Mouse (Mus musculus): ENCODE measurements around the gene Arhgef38.

The Arhgef38 gene

GRCm38 (mm10) chr3:133113281-133113680, 121.5 kb downstream of the Arhgef38 start:
- Histone ChIP-seq H3K4me3 (replicated peaks; ENCODE audit: low read length) (no peak overlapping the region), H3K4me1 (replicated peaks; ENCODE audit: low read depth, low read length) (no peaks in the 10 kb centered on the region), H3K9me3 (ENCODE audit: low read length) (no peaks in the 10 kb centered on the region), H3K27me3 (ENCODE audit: insufficient read depth, low read length) (no peaks in the 10 kb centered on the region), H3K36me3 (ENCODE audit: insufficient read depth, low read length) (peaks cover 13% of the 10 kb centered on the region)
- TF ChIP-seq NANOG (IDR thresholded peaks at IDR 0.05; ENCODE audit: borderline replicate concordance, low read length) (no peak), POU5F1 (IDR thresholded peaks at IDR 0.05; ENCODE audit: borderline replicate concordance, low read length) (no peak), CTCF (conservative IDR thresholded peaks at IDR 0.05; ENCODE audit: low read length) (no peak)

GRCm38 (mm10) chr3:133111741-133112140, 123.0 kb downstream of the Arhgef38 start:
- no peaks in the 10 kb centered on the region for H3K9me3 ChIP-seq (ENCODE audit: low read length)
- H3K4me1 ChIP-seq (replicated peaks; ENCODE audit: low read depth, low read length) = no peaks in the 10 kb centered on the region
- peaks cover 24% of the 10 kb centered on the region for H3K36me3 ChIP-seq (ENCODE audit: insufficient read depth, low read length)
- H3K4me3 ChIP-seq (replicated peaks; ENCODE audit: low read length) = no peak overlapping the region
- TF ChIP-seq NANOG (IDR thresholded peaks at IDR 0.05; ENCODE audit: borderline replicate concordance, low read length) = no peak
- TF ChIP-seq POU5F1 (IDR thresholded peaks at IDR 0.05; ENCODE audit: borderline replicate concordance, low read length) = no peak
- peak; percentile 21; the same call in 1 of the 2 replicates for TF ChIP-seq CTCF (conservative IDR thresholded peaks at IDR 0.05; ENCODE audit: low read length)
- no peaks in the 10 kb centered on the region for H3K27me3 ChIP-seq (ENCODE audit: insufficient read depth, low read length)

- H3K27me3 ChIP-seq (ENCODE audit: insufficient read depth, low read length) = no peaks in the 10 kb centered on the region
- H3K36me3 ChIP-seq (ENCODE audit: insufficient read depth, low read length) = peaks cover 39% of the 10 kb centered on the region
- TF ChIP-seq POU5F1 (IDR thresholded peaks at IDR 0.05; ENCODE audit: borderline replicate concordance, low read length) (no peak), NANOG (IDR thresholded peaks at IDR 0.05; ENCODE audit: borderline replicate concordance, low read length) (no peak), CTCF (conservative IDR thresholded peaks at IDR 0.05; ENCODE audit: low read length) (no peak)
- H3K4me1 ChIP-seq (replicated peaks; ENCODE audit: low read depth, low read length) = no peaks in the 10 kb centered on the region
- H3K9me3 ChIP-seq (ENCODE audit: low read length) = no peaks in the 10 kb centered on the region
- no peak overlapping the region for H3K4me3 ChIP-seq (replicated peaks; ENCODE audit: low read length)
Observed at GRCm38 (mm10) chr3:133109844-133110243, 124.9 kb downstream of the Arhgef38 start.

GRCm38 (mm10) chr3:133108731-133109130, 126.0 kb downstream of the Arhgef38 start:
- no peak overlapping the region for H3K4me3 ChIP-seq (replicated peaks; ENCODE audit: low read length)

GRCm38 (mm10) chr3:133104436-133104835, 130.3 kb downstream of the Arhgef38 start:
- Histone ChIP-seq H3K27me3 (ENCODE audit: insufficient read depth, low read length) (no peaks in the 10 kb centered on the region), H3K4me3 (replicated peaks; ENCODE audit: low read length) (no peak overlapping the region), H3K9me3 (ENCODE audit: low read length) (no peaks in the 10 kb centered on the region), H3K4me1 (replicated peaks; ENCODE audit: low read depth, low read length) (no peaks in the 10 kb centered on the region), H3K36me3 (ENCODE audit: insufficient read depth, low read length) (peaks cover 79% of the 10 kb centered on the region)
- TF ChIP-seq POU5F1 (IDR thresholded peaks at IDR 0.05; ENCODE audit: borderline replicate concordance, low read length) = no peak

More at GRCm38 (mm10) chr3:133108731-133109130, 126.0 kb downstream of the Arhgef38 start:
- Histone ChIP-seq H3K4me1 (replicated peaks; ENCODE audit: low read depth, low read length) (no peaks in the 10 kb centered on the region), H3K27me3 (ENCODE audit: insufficient read depth, low read length) (no peaks in the 10 kb centered on the region), H3K36me3 (ENCODE audit: insufficient read depth, low read length) (peaks cover 48% of the 10 kb centered on the region), H3K9me3 (ENCODE audit: low read length) (no peaks in the 10 kb centered on the region)
- no peak for TF ChIP-seq NANOG (IDR thresholded peaks at IDR 0.05; ENCODE audit: borderline replicate concordance, low read length)
- TF ChIP-seq POU5F1 (IDR thresholded peaks at IDR 0.05; ENCODE audit: borderline replicate concordance, low read length) = no peak
- TF ChIP-seq CTCF (conservative IDR thresholded peaks at IDR 0.05; ENCODE audit: low read length) = no peak

- no peaks in the 10 kb centered on the region for H3K27me3 ChIP-seq (ENCODE audit: insufficient read depth, low read length)
- H3K9me3 ChIP-seq (ENCODE audit: low read length) = no peaks in the 10 kb centered on the region
- TF ChIP-seq CTCF (conservative IDR thresholded peaks at IDR 0.05; ENCODE audit: low read length) (no peak), POU5F1 (IDR thresholded peaks at IDR 0.05; ENCODE audit: borderline replicate concordance, low read length) (no peak), NANOG (IDR thresholded peaks at IDR 0.05; ENCODE audit: borderline replicate concordance, low read length) (no peak)
- no peak overlapping the region for H3K4me3 ChIP-seq (replicated peaks; ENCODE audit: low read length)
- peaks cover 78% of the 10 kb centered on the region for H3K36me3 ChIP-seq (ENCODE audit: insufficient read depth, low read length)
- H3K4me1 ChIP-seq (replicated peaks; ENCODE audit: low read depth, low read length) = no peaks in the 10 kb centered on the region
Observed at GRCm38 (mm10) chr3:133103768-133104167, 131.0 kb downstream of the Arhgef38 start.

GRCm38 (mm10) chr3:133098909-133099308, 135.8 kb downstream of the Arhgef38 start:
- H3K4me3 ChIP-seq (replicated peaks; ENCODE audit: low read length) = no peak overlapping the region

GRCm38 (mm10) chr3:133098336-133098735, 136.4 kb downstream of the Arhgef38 start:
- peaks cover 51% of the 10 kb centered on the region for H3K36me3 ChIP-seq (ENCODE audit: insufficient read depth, low read length)
- no peak overlapping the region for H3K4me3 ChIP-seq (replicated peaks; ENCODE audit: low read length)
- TF ChIP-seq NANOG (IDR thresholded peaks at IDR 0.05; ENCODE audit: borderline replicate concordance, low read length) = no peak
- no peak for TF ChIP-seq CTCF (conservative IDR thresholded peaks at IDR 0.05; ENCODE audit: low read length)
- no peak for TF ChIP-seq POU5F1 (IDR thresholded peaks at IDR 0.05; ENCODE audit: borderline replicate concordance, low read length)
- no peaks in the 10 kb centered on the region; the same call in 1 of the 2 replicates for H3K4me1 ChIP-seq (replicated peaks; ENCODE audit: low read depth, low read length)
- no peaks in the 10 kb centered on the region for H3K9me3 ChIP-seq (ENCODE audit: low read length)
- H3K27me3 ChIP-seq (ENCODE audit: insufficient read depth, low read length) = no peaks in the 10 kb centered on the region

More at GRCm38 (mm10) chr3:133098909-133099308, 135.8 kb downstream of the Arhgef38 start:
- peaks cover 57% of the 10 kb centered on the region for H3K36me3 ChIP-seq (ENCODE audit: insufficient read depth, low read length)
- TF ChIP-seq NANOG (IDR thresholded peaks at IDR 0.05; ENCODE audit: borderline replicate concordance, low read length) = no peak
- TF ChIP-seq CTCF (conservative IDR thresholded peaks at IDR 0.05; ENCODE audit: low read length) = no peak
- TF ChIP-seq POU5F1 (IDR thresholded peaks at IDR 0.05; ENCODE audit: borderline replicate concordance, low read length) = no peak
- no peaks in the 10 kb centered on the region for H3K9me3 ChIP-seq (ENCODE audit: low read length)
- H3K4me1 ChIP-seq (replicated peaks; ENCODE audit: low read depth, low read length) = no peaks in the 10 kb centered on the region
- no peaks in the 10 kb centered on the region for H3K27me3 ChIP-seq (ENCODE audit: insufficient read depth, low read length)

GRCm38 (mm10) chr3:133097936-133098335, 136.8 kb downstream of the Arhgef38 start:
- no peaks in the 10 kb centered on the region for H3K9me3 ChIP-seq (ENCODE audit: low read length)
- no peak for TF ChIP-seq CTCF (conservative IDR thresholded peaks at IDR 0.05; ENCODE audit: low read length)
- TF ChIP-seq NANOG (IDR thresholded peaks at IDR 0.05; ENCODE audit: borderline replicate concordance, low read length) = no peak
- no peak for TF ChIP-seq POU5F1 (IDR thresholded peaks at IDR 0.05; ENCODE audit: borderline replicate concordance, low read length)
- H3K4me3 ChIP-seq (replicated peaks; ENCODE audit: low read length) = no peak overlapping the region
- no peaks in the 10 kb centered on the region for H3K27me3 ChIP-seq (ENCODE audit: insufficient read depth, low read length)
- peaks cover 3% of the 10 kb centered on the region; the same call in 1 of the 2 replicates for H3K4me1 ChIP-seq (replicated peaks; ENCODE audit: low read depth, low read length)
- peaks cover 51% of the 10 kb centered on the region for H3K36me3 ChIP-seq (ENCODE audit: insufficient read depth, low read length)
